ENCODE assay signal across 8 mouse cellular contexts in genomic region chr4:115063518-115064239, GRCm38 (mm10). TPM values are rescaled to one million over a fixed set of nuclear protein-coding genes. Genes with fewer than 3 reads are reported as not detected.
DNase-seq lines count a peak whose midpoint lies in the region; ATAC-seq and TF ChIP-seq lines count a peak whose summit lies in the region.

No protein-coding gene starts in this region.

- H3K4me3 ChIP-seq in testis, adult 2 months (ENCODE audit: control insufficient read depth, low read depth, low read length), result peak overlapping the region; percentile 84
- peak overlapping the region; percentile 79 for H3K4me3 ChIP-seq in liver, embryonic 15.5 days (replicated peaks)

- TF ChIP-seq CTCF in testis, adult 2 months (IDR thresholded peaks at IDR 0.05; ENCODE audit: control insufficient read depth, insufficient read depth, insufficient replicate concordance, low read depth, low read length), result no peak

- H3K9ac ChIP-seq in liver, embryonic 15.5 days, result peak overlapping the region; percentile 71

- peaks cover 3% of the 10 kb centered on the region for H3K27me3 ChIP-seq in testis, adult 2 months (ENCODE audit: control insufficient read depth, insufficient read depth, low read length)
- H3K27me3 ChIP-seq in liver, embryonic 15.5 days, result peaks cover 59% of the 10 kb centered on the region

- WGBS in liver, embryonic 15.5 days (ENCODE audit: insufficient replicate concordance), result 4% methylated on average over 31 of the region's 31 CpGs

- no peaks in the 10 kb centered on the region for H3K9me3 ChIP-seq in liver, embryonic 15.5 days (replicated peaks)

- DNase-seq in embryo, embryonic 10 days (ENCODE audit: low spot score), result peak; percentile 16
- no peak for DNase-seq in embryo, embryonic 10.5 days (ENCODE audit: low spot score)
- no peak for DNase-seq in testis, postnatal 14 days (ENCODE audit: low spot score)
- DNase-seq in B cell, adult 2 months, result no peak
- no peak for DNase-seq in left cerebral cortex, adult 8-10 months (ENCODE audit: low spot score in 2 of 2)
- DNase-seq in layer of hippocampus, adult 9-10 months (ENCODE audit: low spot score), result no peak

- no peak for TF ChIP-seq POLR2A in testis, adult 2 months (IDR thresholded peaks at IDR 0.05; ENCODE audit: control insufficient read depth, low read depth, low read length)

- H3K27ac ChIP-seq in testis, adult 2 months (ENCODE audit: control insufficient read depth, insufficient read depth, low read depth, low read length), result no peak overlapping the region
- peak overlapping the region; percentile 74 for H3K27ac ChIP-seq in liver, embryonic 15.5 days (replicated peaks)

- no peak for ATAC-seq in liver, embryonic 15.5 days (ENCODE audit: insufficient read depth)

- H3K36me3 ChIP-seq in testis, adult 2 months (ENCODE audit: control insufficient read depth, insufficient read depth, low read length), result no peaks in the 10 kb centered on the region
- peaks cover 76% of the 10 kb centered on the region for H3K36me3 ChIP-seq in liver, embryonic 15.5 days (replicated peaks)

- H3K4me2 ChIP-seq in liver, embryonic 15.5 days, result peak overlapping the region; percentile 96

- peaks cover 24% of the 10 kb centered on the region for H3K4me1 ChIP-seq in testis, adult 2 months (ENCODE audit: control insufficient read depth, insufficient read depth, low read length)
- H3K4me1 ChIP-seq in liver, embryonic 15.5 days (replicated peaks), result peaks cover 60% of the 10 kb centered on the region

RNA-seq across cellular contexts. Expression of gene Tal1, which starts 7.5 kb away (rescaled TPM):
- 0.90 and 1.3 TPM in 2 replicates for polyA plus RNA-seq in testis, adult 2 months (2012; rRNA removed)
- polyA plus RNA-seq in liver, embryonic 15.5 days (2015; fragmentation: Nextera tagmentation; extraction: Ambion mirVana), result 26.5 and 31.0 TPM in 2 replicates
- 1 to 10 TPM; 1.2 to 2.1 (median 1.9) TPM for total RNA-seq in left cerebral cortex, adult 8-10 months (2022)

RNA-seq across cellular contexts. Expression of gene Pdzk1ip1, which starts 24.8 kb away (rescaled TPM):
- 336 and 353 TPM in 2 replicates for polyA plus RNA-seq in testis, adult 2 months (2012; rRNA removed)
- 25.4 and 25.5 TPM in 2 replicates for polyA plus RNA-seq in liver, embryonic 15.5 days (2015; fragmentation: Nextera tagmentation; extraction: Ambion mirVana)
- total RNA-seq in left cerebral cortex, adult 8-10 months (2022), result 1 to 10 TPM in 2 of 4 experiments, under 1 TPM in 1, not detected in 1; 0.63 to 1.2 (median 1.1) TPM

Comparison
In these comparisons a context has a peak if more than half of its experiments do, and no peak if none do; other contexts are left out.
1. RNA of gene Tal1, which starts 7.5 kb away (polyA plus RNA-seq): 26.5 to 31.0 TPM in liver, embryonic 15.5 days; 0.90 to 1.3 TPM in testis, adult 2 months; every median in the first group is over 10 times any median in the second.
2. RNA of gene Pdzk1ip1, which starts 24.8 kb away (polyA plus RNA-seq): 336 to 353 TPM in testis, adult 2 months; 25.4 to 25.5 TPM in liver, embryonic 15.5 days; every median in the first group is over 10 times any median in the second.